Mouse (Mus musculus) lung, postnatal 0 days (tissue): Measurements from ENCODE around the gene Rab31.

Experiments used
- CTCF ChIP-seq: IDR thresholded peaks from 2 replicates; pipeline ENCODE4 v1.5.1; 2016; ENCODE audit warnings: antibody characterized with exemption, mild to moderate bottlenecking
- EP300 ChIP-seq: IDR thresholded peaks from 2 replicates; pipeline ENCODE4 v1.6.1; 2016; ENCODE audit warnings: antibody characterized with exemption, mild to moderate bottlenecking, control low read depth

- TF ChIP-seq CTCF (no peak), EP300 (no peak)
These were observed 28.8 kb downstream of the Rab31 start for GRCm38 (mm10) chr17:65743664-65744330.
